Mouse (Mus musculus): ENCODE data around the gene Pstpip1.

GRCm38 (mm10) chr9:56090546-56091225, 924 bp downstream of the Pstpip1 start:
- no peak for TF ChIP-seq CTCF (IDR thresholded peaks at IDR 0.05; ENCODE audit: borderline replicate concordance, extremely low read depth, insufficient read depth, insufficient read length)
- TF ChIP-seq POLR2A (IDR thresholded peaks at IDR 0.05; ENCODE audit: borderline replicate concordance, extremely low read depth, insufficient read depth, insufficient read length, poor library complexity, severe bottlenecking) = no peak

Data from brain, embryonic 14.5 days (tissue).